Mouse (Mus musculus): ENCODE measurements around the gene Fsip1.

- TF ChIP-seq MAX (IDR thresholded peaks at IDR 0.05; ENCODE audit: low read depth), result no peak
- TF ChIP-seq POLR2AphosphoS2 (IDR thresholded peaks at IDR 0.05; ENCODE audit: insufficient read length, low read depth), result no peak
- no peak for TF ChIP-seq E2F4 (IDR thresholded peaks at IDR 0.05; ENCODE audit: insufficient read depth)
- no peak for TF ChIP-seq USF1 (IDR thresholded peaks at IDR 0.05; ENCODE audit: low read depth)
- TF ChIP-seq POLR2A (IDR thresholded peaks at IDR 0.05; ENCODE audit: insufficient read length, low read depth), result no peak
Measured at GRCm38 (mm10) chr2:118081581-118081980, 175.2 kb downstream of the Fsip1 start.
